ENCODE assay signal across 10 mouse cellular contexts in the genomic region with DNA sequence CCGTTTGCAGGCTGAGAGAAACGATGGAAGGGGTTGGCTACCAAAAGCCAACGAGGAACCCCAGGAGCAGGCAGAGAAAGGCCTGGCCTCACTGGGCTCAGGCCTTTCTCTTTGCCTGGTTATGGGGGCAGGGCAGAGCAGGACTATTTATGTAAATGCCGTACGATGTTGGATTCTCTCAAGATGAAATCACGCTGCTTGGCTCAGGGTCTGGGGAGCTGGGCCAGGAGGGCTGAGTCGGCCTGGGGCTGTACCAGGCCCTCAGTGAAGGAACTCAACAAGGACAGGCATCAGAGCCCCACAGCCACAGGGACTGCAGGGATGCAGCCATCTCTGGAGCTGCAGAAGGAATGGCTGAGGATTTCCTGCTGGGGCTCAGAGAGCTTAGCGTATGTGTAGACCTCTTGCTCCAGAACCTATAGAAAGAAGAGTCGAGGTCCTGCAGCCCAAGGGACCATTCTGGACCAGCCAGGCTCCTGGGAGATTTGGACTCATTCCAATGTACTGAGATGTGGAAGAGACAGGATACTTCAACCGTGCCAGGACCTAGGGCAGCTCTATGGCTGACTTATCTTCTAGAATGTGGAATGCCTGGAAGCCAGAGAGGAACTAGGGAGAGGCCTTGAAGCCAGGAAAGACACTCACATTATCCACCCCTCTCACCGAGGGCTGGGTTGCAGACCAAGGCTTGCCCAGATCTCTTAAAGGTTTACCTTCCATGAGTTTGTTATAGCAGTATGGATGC. TPM values are rescaled to one million over a fixed set of nuclear protein-coding genes. Genes with fewer than 3 reads are reported as not detected.
DNase-seq lines count a peak whose midpoint lies in the region; ATAC-seq and TF ChIP-seq lines count a peak whose summit lies in the region.
"Had no signal": no experiment of that assay in that cellular context is flagged by ENCODE, and none has a peak within 500 bp of the region (broad histone marks: within the 10 kb centered on the region; RNA-seq: fewer than 3 reads in every experiment).

No protein-coding gene starts in this region.

- no peaks in the 10 kb centered on the region for H3K27me3 ChIP-seq in intestine, embryonic 14.5 days (replicated peaks; ENCODE audit: control insufficient read depth, insufficient read depth, low read length)
- no peaks in the 10 kb centered on the region for H3K27me3 ChIP-seq in stomach, embryonic 16.5 days (ENCODE audit: control insufficient read depth, insufficient read depth, low read length)
- H3K27me3 ChIP-seq in cerebellum, adult 2 months (ENCODE audit: control insufficient read depth, insufficient read depth, low read length): no peaks in the 10 kb centered on the region
- H3K27me3 ChIP-seq: midbrain, embryonic 12.5 days had no signal

- H3K9me3 ChIP-seq in intestine, embryonic 14.5 days (ENCODE audit: control insufficient read depth, low read length): no peaks in the 10 kb centered on the region
- H3K9me3 ChIP-seq in stomach, embryonic 16.5 days (replicated peaks; ENCODE audit: control insufficient read depth, low read length): no peaks in the 10 kb centered on the region
- H3K9me3 ChIP-seq: midbrain, embryonic 12.5 days had no signal

- intact Hi-C loops in gastrocnemius, postnatal 14 days (cut with DNase I; ENCODE audit: low total_unique reads): no loop called here

- ATAC-seq in intestine, embryonic 14.5 days (replicated peaks; ENCODE audit: low FRiP score, low TSS enrichment, low read depth): 0 out of 2 replicates have a peak, but pooled peaks have one; percentile 32
- ATAC-seq in stomach, embryonic 16.5 days (ENCODE audit: insufficient read depth, low FRiP score): peak; percentile 84; the same call in 1 of the 2 replicates

- H3K4me3 ChIP-seq in intestine, embryonic 14.5 days (ENCODE audit: low read depth, low read length): no peak overlapping the region
- H3K4me3 ChIP-seq in stomach, embryonic 16.5 days (replicated peaks; ENCODE audit: low read length): no peak overlapping the region
- H3K4me3 ChIP-seq in cerebellum, adult 2 months (replicated peaks; ENCODE audit: insufficient read depth, low read depth, low read length): no peak overlapping the region
- H3K4me3 ChIP-seq: midbrain, embryonic 12.5 days had no signal

- TF ChIP-seq POLR2A in cerebellum, adult 2 months (IDR thresholded peaks at IDR 0.05; ENCODE audit: borderline replicate concordance, insufficient read depth, low read length): no peak

- H3K4me2 ChIP-seq in intestine, embryonic 14.5 days (ENCODE audit: low read length): no peak overlapping the region
- H3K4me2 ChIP-seq in stomach, embryonic 16.5 days (ENCODE audit: low read depth, low read length): no peak overlapping the region
- H3K4me2 ChIP-seq: midbrain, embryonic 12.5 days had no signal

- no peak for TF ChIP-seq CTCF in cerebellum, adult 2 months (IDR thresholded peaks at IDR 0.05; ENCODE audit: borderline replicate concordance, insufficient read depth, low read depth, low read length)

- H3K9ac ChIP-seq in intestine, embryonic 14.5 days (ENCODE audit: low read length): no peak overlapping the region
- no peak overlapping the region for H3K9ac ChIP-seq in stomach, embryonic 16.5 days (ENCODE audit: low read length)
- H3K9ac ChIP-seq: midbrain, embryonic 12.5 days had no signal

- no peaks in the 10 kb centered on the region for H3K36me3 ChIP-seq in intestine, embryonic 14.5 days (ENCODE audit: control insufficient read depth, insufficient read depth, low read length)
- no peaks in the 10 kb centered on the region for H3K36me3 ChIP-seq in stomach, embryonic 16.5 days (ENCODE audit: control insufficient read depth, insufficient read depth, low read length)
- H3K36me3 ChIP-seq: midbrain, embryonic 12.5 days had no signal

- H3K4me1 ChIP-seq in intestine, embryonic 14.5 days (replicated peaks; ENCODE audit: control insufficient read depth, insufficient read depth, low read length): peaks cover 5% of the 10 kb centered on the region; the same call in 1 of the 2 replicates
- H3K4me1 ChIP-seq in stomach, embryonic 16.5 days (ENCODE audit: control insufficient read depth, insufficient read depth, low read length): peaks cover 16% of the 10 kb centered on the region
- H3K4me1 ChIP-seq in cerebellum, adult 2 months (ENCODE audit: control insufficient read depth, insufficient read depth, low read length): no peaks in the 10 kb centered on the region
- H3K4me1 ChIP-seq: midbrain, embryonic 12.5 days had no signal

- peak; percentile 40 for DNase-seq in ovary, adult 18-20 months (ENCODE audit: low spot score)
- DNase-seq in ovary, postnatal 10 days (ENCODE audit: low spot score): no peak
- DNase-seq in gastrocnemius, postnatal 14 days: peak; percentile 80
- DNase-seq in intestine, embryonic 14.5 days (ENCODE audit: low spot score): no peak
- no peak for DNase-seq in embryo, embryonic 11 days
- no peak for DNase-seq in cerebellum, adult 2 months
- no peak for DNase-seq in cerebellum, adult 18-20 months
- DNase-seq: right cerebral cortex, adult 18-20 months had no signal

- peak overlapping the region; percentile 24 for H3K27ac ChIP-seq in intestine, embryonic 14.5 days (ENCODE audit: low read depth)
- H3K27ac ChIP-seq in stomach, embryonic 16.5 days (ENCODE audit: low read length): peak overlapping the region; percentile 84
- H3K27ac ChIP-seq in cerebellum, adult 2 months (ENCODE audit: insufficient read depth, low read length): no peak overlapping the region
- H3K27ac ChIP-seq: midbrain, embryonic 12.5 days had no signal

- WGBS in intestine, embryonic 14.5 days: 56% methylated on average over 11 of the region's 11 CpGs
- 51% methylated on average over 11 of the region's 11 CpGs for WGBS in stomach, embryonic 16.5 days
- WGBS in cerebellum, adult 2 months: 35% methylated on average over 11 of the region's 11 CpGs

RNA-seq across cellular contexts. Expression of gene Prss38, which starts 29.1 kb away (rescaled TPM):
- under 1 TPM in 1 of 2 experiments, not detected in 1; 0.23 TPM for total RNA-seq in gastrocnemius, postnatal 14 days (2021)
- not detected in 2 replicates for polyA plus RNA-seq in intestine, embryonic 14.5 days (2014; fragmentation: Nextera tagmentation; extraction: Ambion mirVana)
- not detected in 2 replicates for polyA plus RNA-seq in stomach, embryonic 16.5 days (2015; fragmentation: Nextera tagmentation; extraction: Ambion mirVana)
- polyA plus RNA-seq in cerebellum, adult 2 months (2012; rRNA removed): 0.11 TPM in 1 of 2 replicates, not detected in the other

RNA-seq across cellular contexts. Expression of gene Wnt9a, which starts 39.6 kb away (rescaled TPM):
- total RNA-seq in gastrocnemius, postnatal 14 days (2021): 1 to 10 TPM; 8.8 to 9.8 TPM
- 2.5 TPM in 2 replicates for polyA plus RNA-seq in intestine, embryonic 14.5 days (2014; fragmentation: Nextera tagmentation; extraction: Ambion mirVana)
- 5.6 and 5.8 TPM in 2 replicates for polyA plus RNA-seq in stomach, embryonic 16.5 days (2015; fragmentation: Nextera tagmentation; extraction: Ambion mirVana)
- polyA plus RNA-seq in cerebellum, adult 2 months (2012; rRNA removed): 0.67 and 0.79 TPM in 2 replicates

RNA-seq across cellular contexts. Expression of gene Wnt3a, which starts 55.8 kb away (rescaled TPM):
- not detected for total RNA-seq in gastrocnemius, postnatal 14 days (2021)
- not detected in 2 replicates for polyA plus RNA-seq in intestine, embryonic 14.5 days (2014; fragmentation: Nextera tagmentation; extraction: Ambion mirVana)
- polyA plus RNA-seq in stomach, embryonic 16.5 days (2015; fragmentation: Nextera tagmentation; extraction: Ambion mirVana): 0.23 and 0.62 TPM in 2 replicates
- polyA plus RNA-seq in cerebellum, adult 2 months (2012; rRNA removed): not detected in 2 replicates

Comparison
In these comparisons a context has a peak if more than half of its experiments do, and no peak if none do; other contexts are left out.
1. DNase-seq: peak in ovary, adult 18-20 months (single experiment) and gastrocnemius, postnatal 14 days (single experiment); none in ovary, postnatal 10 days (single experiment), intestine, embryonic 14.5 days (single experiment), embryo, embryonic 11 days (single experiment), cerebellum, adult 2 months (0 of 2) and cerebellum, adult 18-20 months (0 of 2).